Mouse (Mus musculus) bone marrow, adult 2 months (tissue): ENCODE data around the gene Stard3. TPM values are rescaled to one million over a fixed set of nuclear protein-coding genes. Genes with fewer than 3 reads are reported as not detected.

Experiments used
- H3K27ac ChIP-seq: fragments of 200-500 bp; 2 replicates; pipeline ENCODE4 v1.5.1; 2012; ENCODE audit warnings: low read depth, mild to moderate bottlenecking, control low read depth, inconsistent platforms, low read length; ENCODE audit not compliant: control insufficient read depth, poor library complexity, insufficient read depth
- H3K4me1 ChIP-seq: fragments of 200-500 bp; 2 replicates; pipeline ENCODE4 v1.6.1; 2011; ENCODE audit warnings: low read length; ENCODE audit not compliant: control insufficient read depth, insufficient read depth
- H3K4me3 ChIP-seq: fragments of 200-500 bp; replicated peaks from 2 replicates; pipeline ENCODE3; 2011; ENCODE audit warnings: mild to moderate bottlenecking, low read depth, low read length, control low read depth; ENCODE audit not compliant: control insufficient read depth
- CTCF ChIP-seq: fragments of 200-500 bp; IDR thresholded peaks from 2 replicates; pipeline ENCODE4 v1.5.1; 2011; ENCODE audit warnings: low read length, control low read depth; ENCODE audit not compliant: control insufficient read depth, insufficient read depth
- POLR2A ChIP-seq: fragments of 200-500 bp; IDR thresholded peaks from 2 replicates; pipeline ENCODE4 v1.6.1; 2011; ENCODE audit warnings: low read depth, mild to moderate bottlenecking, control low read depth, low read length, borderline replicate concordance; ENCODE audit not compliant: control insufficient read depth
- WGBS: fragments of 180-500 bp; shearing (Covaris S2); methylation state at CpG from one replicate; pipeline ENCODE4 v1.1.7; 2018; 5-methylcytosine and 5-hydroxymethylcytosine counted together
- polyA plus RNA-seq: library from polyadenylated mRNA; stranded (reverse); fragments of >200 nt; gene quantifications from 2 replicates; pipeline ENCODE4 v1.2.4, GENCODE M21; 2011; ENCODE audit warnings: low replicate concordance; ENCODE audit not compliant: missing spikeins, insufficient read depth, insufficient read length

Gene Stard3
- polyA plus RNA-seq, 1 experiment = 32.3 TPM

DNA sequence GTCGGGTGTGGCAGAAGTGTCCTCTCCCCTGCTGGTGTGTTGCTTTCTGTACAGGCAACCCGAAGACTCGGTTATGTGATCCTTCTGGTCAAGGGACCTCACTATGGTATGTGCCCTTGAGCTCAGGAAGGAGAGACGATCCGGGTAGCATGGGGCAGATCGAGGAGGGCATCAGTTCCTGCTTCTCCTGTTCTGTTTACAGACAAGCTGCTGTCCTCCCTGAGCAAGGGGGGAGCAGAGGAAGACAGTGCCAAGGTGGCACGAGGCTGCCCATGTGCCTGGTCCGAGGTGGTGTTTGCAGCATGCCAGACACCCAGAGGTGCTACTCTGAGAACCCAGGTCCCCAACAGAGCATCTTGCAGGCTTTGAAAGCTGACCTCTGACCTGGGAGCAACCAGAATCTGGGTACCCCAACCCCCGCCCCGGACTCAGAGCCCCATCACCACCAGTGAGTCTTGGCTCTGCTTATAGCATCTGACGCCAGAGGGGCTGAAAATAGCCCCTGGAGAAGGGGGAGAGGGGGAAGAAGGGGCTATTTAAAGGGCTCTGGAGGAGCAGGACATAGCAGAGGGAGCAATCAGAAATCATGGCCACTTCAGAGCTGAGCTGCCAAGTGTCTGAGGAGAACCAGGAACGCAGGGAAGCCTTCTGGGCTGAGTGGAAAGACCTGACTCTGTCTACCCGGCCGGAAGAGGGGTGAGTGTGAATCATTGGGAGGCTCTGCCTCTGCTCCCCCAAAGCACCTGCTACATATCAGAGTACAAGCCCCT, 25.3 kb downstream of the Stard3 start, which contains the start of gene Tcap:
Tcap (plus strand) TSS at position 551 of the 770 bp plus-strand sequence.
- Histone ChIP-seq H3K27ac (no peak within 1 kb of the TSS), H3K4me1 (no peaks in the 10 kb centered on the region), H3K4me3 (no peak within 1 kb of the TSS)
- TF ChIP-seq CTCF = no peak
- no peak for TF ChIP-seq POLR2A
- 67% methylated on average over 14 of the region's 14 CpGs for WGBS

DNA sequence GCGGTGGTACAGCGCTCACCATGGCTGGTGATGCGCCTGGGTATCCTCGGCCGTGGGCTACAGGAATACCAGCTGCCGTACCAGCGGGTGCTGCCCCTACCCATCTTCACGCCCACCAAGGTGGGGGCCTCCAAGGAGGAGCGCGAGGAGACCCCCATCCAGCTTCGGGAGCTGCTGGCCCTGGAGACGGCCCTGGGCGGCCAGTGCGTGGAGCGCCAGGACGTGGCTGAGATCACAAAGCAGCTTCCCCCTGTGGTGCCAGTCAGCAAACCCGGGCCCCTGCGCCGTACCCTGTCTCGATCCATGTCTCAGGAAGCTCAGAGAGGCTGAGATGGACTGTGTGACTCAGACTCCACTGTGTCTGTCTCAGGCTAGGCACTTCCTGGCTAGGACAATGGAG, 26.0 kb downstream of the Stard3 start:
- Histone ChIP-seq H3K27ac (no peak overlapping the region), H3K4me3 (no peak overlapping the region), H3K4me1 (no peaks in the 10 kb centered on the region)
- TF ChIP-seq CTCF = no peak
- TF ChIP-seq POLR2A = no peak
- 79% methylated on average over 20 of the region's 20 CpGs for WGBS

DNA sequence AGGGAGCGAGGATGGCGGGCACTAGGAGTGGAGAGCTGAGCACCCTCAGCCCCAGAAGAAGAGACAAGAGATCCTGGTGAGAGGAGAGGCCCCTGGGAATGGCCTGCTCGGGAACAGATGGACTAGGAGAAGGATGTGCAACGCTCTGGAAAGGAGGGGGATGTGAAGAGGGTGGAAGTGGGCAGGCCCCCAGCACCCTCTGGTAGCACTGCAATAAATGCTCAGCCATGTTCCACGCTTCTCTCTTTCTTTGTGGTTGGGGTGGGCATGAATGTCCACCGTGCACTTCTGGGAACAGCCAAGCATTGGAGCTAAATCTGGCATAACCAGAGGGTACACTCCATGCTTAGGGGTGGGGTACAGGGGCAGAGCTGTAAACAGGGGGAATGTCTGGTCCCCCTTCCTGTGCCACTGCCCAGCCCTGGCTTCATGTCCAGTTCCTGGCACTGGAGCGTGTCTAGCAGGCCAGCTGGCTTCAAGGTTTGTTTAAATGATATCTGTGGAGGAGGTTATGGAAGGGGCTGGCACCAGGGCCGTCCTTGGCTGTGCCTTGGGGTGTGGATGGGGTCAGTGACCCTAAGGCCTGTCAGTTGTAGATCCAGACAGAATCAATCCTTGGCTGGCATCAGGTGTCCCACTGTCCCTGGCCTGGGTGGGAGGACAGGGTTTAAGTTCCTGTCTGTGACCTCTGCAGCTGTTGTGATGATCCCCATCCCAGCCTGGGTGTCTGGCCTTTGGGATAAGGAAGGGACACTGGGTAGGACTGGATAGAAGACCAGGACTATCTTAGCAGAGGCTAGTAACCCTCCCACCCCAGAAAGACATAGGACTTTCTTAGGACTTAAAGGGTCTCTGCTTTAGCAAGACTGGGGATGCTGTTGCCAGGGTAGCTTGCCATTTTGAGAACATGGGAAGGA, 26.8 kb downstream of the Stard3 start:
- H3K27ac ChIP-seq = no peak overlapping the region
- TF ChIP-seq CTCF = no peak
- no peak for TF ChIP-seq POLR2A
- H3K4me1 ChIP-seq = no peaks in the 10 kb centered on the region
- WGBS = 71% methylated on average over 8 of the region's 8 CpGs
- no peak overlapping the region for H3K4me3 ChIP-seq

DNA sequence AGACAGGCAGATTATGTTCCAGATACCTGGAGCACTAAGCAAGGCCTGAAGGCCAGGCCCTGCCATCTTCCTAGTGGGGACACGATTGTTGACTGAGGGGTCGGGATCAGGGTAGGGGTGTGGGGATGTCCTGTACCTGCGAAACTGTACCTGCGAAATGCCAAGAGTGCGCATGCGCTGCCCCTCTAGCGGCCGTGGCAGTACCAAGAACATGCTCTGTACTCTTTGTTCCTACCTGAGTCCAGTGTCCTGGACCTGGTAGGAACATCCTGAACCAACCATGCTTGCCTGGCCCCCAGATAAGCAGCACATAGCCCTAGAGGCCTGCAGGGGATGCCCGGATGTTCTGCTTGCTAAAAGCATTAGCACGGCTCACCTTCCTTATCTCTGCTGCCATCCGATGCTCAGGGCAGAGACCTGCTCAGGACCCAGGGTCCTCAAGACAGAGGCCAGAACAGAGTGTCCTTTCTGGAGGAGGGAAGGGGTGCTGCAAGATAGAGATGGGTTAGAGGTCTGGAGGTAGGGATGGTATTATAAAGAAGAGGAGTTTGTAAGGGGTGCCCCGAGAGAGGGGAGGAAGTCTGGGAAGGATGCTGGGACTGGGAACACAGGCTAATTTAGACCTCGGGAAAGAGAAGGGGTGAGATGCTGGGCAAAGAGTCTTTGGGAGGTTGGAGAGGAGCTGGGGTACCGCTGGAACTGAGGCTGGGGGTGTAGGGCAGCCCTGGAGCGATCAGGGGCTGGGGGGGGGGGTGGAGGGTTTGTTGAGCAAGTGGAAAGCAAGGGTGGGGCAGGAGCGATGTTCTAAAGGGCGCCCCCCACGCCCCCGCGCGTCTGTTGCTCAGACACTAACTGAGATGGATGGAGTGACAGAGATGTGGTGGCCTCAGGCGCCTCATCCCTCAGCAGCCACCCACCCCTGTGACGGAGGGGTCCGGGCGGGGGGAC, 27.7 kb downstream of the Stard3 start, which contains the start of gene Pnmt:
Pnmt (plus strand) TSS at position 813 of the 948 bp plus-strand sequence.
- TF ChIP-seq POLR2A (no peak), CTCF (no peak)
- Histone ChIP-seq H3K4me3 (no peak within 1 kb of the TSS), H3K4me1 (no peaks in the 10 kb centered on the region), H3K27ac (no peak within 1 kb of the TSS)
- 54% methylated on average over 25 of the region's 25 CpGs for WGBS

DNA sequence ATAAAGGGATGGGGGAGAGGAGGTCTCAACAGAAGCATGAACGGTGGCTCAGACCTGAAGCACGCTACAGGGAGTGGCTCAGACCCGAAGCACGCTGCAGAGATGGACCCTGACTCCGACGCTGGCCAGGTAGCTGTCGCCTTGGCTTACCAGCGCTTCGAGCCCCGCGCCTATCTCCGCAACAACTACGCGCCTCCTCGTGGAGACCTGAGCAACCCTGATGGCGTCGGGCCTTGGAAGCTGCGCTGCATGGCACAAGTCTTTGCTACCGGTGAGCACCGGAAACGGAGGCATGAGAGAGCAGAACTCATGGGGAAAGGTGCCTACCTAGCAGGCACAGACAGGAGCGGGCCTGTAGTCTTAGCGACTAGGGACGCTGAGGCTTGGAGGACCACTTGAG, 28.4 kb downstream of the Stard3 start:
- TF ChIP-seq CTCF (no peak), POLR2A (peak; percentile 27; the same call in 1 of the 2 replicates)
- WGBS = 20% methylated on average over 24 of the region's 24 CpGs
- no peak overlapping the region for H3K27ac ChIP-seq
- no peak overlapping the region for H3K4me3 ChIP-seq
- H3K4me1 ChIP-seq = no peaks in the 10 kb centered on the region

DNA sequence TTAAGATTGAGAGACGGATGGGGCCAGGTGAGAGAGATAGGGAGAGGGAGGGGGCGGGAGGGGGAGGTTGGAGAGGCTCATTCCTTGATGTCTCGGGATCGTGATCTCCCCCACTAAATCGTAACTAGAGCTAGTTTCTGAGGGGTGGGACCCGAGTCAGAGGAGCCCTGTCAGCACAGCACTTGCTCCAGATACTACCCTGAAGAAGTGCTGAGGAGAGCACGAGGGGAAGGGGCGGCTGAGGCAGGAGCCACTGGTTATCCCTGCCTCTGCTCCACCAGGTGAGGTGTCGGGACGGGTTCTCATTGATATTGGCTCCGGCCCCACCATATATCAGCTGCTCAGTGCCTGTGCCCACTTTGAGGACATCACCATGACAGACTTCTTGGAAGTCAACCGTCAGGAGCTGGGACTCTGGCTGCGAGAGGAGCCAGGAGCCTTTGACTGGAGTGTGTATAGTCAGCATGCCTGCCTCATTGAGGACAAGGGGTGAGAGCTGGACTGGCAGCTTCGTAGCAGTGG, 28.9 kb downstream of the Stard3 start:
- WGBS = 57% methylated on average over 14 of the region's 14 CpGs
- H3K4me1 ChIP-seq = no peaks in the 10 kb centered on the region
- no peak for TF ChIP-seq CTCF
- no peak for TF ChIP-seq POLR2A

DNA sequence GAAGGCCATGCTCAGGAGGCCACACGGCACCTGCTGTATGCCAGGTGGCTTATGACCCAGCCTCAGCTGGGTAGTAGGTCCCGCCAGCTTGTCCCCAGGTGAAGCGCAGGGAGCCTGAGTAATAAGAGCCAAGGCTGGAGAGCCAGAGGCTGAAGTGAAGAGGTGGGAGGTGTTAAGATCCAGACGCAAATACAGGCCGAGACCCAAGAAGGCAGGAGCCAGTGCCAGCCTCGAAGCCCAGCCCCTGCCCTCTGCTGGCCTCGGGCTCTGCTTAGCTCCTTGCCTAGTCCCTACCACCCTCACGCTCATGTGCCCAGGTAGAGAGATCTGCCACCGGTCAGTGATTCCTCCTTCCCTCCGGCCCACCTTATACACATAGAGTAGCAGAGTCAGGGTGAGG, 30.1 kb downstream of the Stard3 start:
- WGBS = 85% methylated on average over 10 of the region's 10 CpGs
- Histone ChIP-seq H3K4me1 (peaks cover 2% of the 10 kb centered on the region), H3K27ac (no peak overlapping the region), H3K4me3 (no peak overlapping the region)
- TF ChIP-seq CTCF = no peak
- TF ChIP-seq POLR2A = no peak

More for the DNA sequence above, 28.9 kb downstream of the Stard3 start:
- no peak overlapping the region for H3K4me3 ChIP-seq
- no peak overlapping the region for H3K27ac ChIP-seq

DNA sequence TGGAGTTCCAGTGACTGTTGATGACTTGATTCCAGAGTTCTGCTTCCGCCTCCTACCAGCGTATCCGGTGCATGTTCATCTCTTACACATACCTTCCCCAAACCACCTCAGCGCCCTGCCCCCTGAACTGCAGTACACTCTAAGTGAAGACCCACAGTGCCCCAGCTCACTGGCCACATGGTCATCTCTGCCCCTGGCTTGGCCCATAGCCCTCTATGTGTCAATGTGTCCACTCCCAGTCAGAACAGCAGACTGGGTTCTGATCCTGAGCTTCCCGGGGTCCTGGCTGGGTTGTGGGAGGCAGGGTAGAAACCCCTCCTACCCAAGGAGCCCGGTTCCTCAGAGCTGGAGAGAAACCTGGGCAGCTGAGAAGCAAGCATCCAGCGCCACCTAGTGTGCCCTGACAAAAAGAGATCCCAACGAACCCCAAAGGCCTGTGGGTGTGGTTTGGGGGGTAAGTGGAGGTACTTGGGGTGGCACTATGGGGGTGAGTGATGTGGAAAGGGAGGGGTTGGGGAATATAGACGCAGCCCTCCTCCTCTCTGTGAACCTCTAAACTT, 31.1 kb downstream of the Stard3 start:
- H3K4me1 ChIP-seq = peaks cover 2% of the 10 kb centered on the region
- H3K27ac ChIP-seq = no peak overlapping the region
- no peak for TF ChIP-seq POLR2A
- peak; percentile 62 for TF ChIP-seq CTCF
- WGBS = 15% methylated on average over 9 of the region's 9 CpGs
- H3K4me3 ChIP-seq = no peak overlapping the region
